In genomic region chr9:41889568-41890272, GRCm38 (mm10) we compare ENCODE assay signal across 8 mouse cellular contexts.
DNase-seq lines count a peak whose midpoint lies in the region; ATAC-seq lines count a peak whose summit lies in the region.

No protein-coding gene starts in this region.

- H3K9ac ChIP-seq in embryonic facial prominence, embryonic 15.5 days, result peak overlapping the region; percentile 47; the same call in 1 of the 2 replicates
- peak overlapping the region; percentile 54 for H3K9ac ChIP-seq in hindbrain, embryonic 14.5 days
- peak overlapping the region; percentile 62 for H3K9ac ChIP-seq in midbrain, embryonic 14.5 days (replicated peaks; ENCODE audit: low read length)

- no peaks in the 10 kb centered on the region for H3K9me3 ChIP-seq in embryonic facial prominence, embryonic 15.5 days (replicated peaks)
- no peaks in the 10 kb centered on the region for H3K9me3 ChIP-seq in hindbrain, embryonic 14.5 days (ENCODE audit: control insufficient read depth, low read length)
- H3K9me3 ChIP-seq in midbrain, embryonic 14.5 days (ENCODE audit: control insufficient read depth, low read length), result no peaks in the 10 kb centered on the region

- H3K27ac ChIP-seq in embryonic facial prominence, embryonic 15.5 days (replicated peaks), result peak overlapping the region; percentile 95
- peak overlapping the region; percentile 97 for H3K27ac ChIP-seq in hindbrain, embryonic 14.5 days
- peak overlapping the region; percentile 97 for H3K27ac ChIP-seq in midbrain, embryonic 14.5 days (replicated peaks; ENCODE audit: low read depth, low read length)

- peak; percentile 20 for DNase-seq in layer of hippocampus, adult 9-11 months
- DNase-seq in layer of hippocampus, postnatal 10 days (ENCODE audit: low spot score in 2 of 2), result no peak
- no peak for DNase-seq in hindbrain, embryonic 14.5 days (ENCODE audit: low spot score)
- no peak for DNase-seq in midbrain, embryonic 14.5 days
- no peak for DNase-seq in urinary bladder, postnatal 4 days (ENCODE audit: low spot score in 2 of 2)
- no peak for DNase-seq in cerebellum, adult 11 months

- no peaks in the 10 kb centered on the region for H3K27me3 ChIP-seq in embryonic facial prominence, embryonic 15.5 days
- no peaks in the 10 kb centered on the region for H3K27me3 ChIP-seq in hindbrain, embryonic 14.5 days (ENCODE audit: control insufficient read depth, insufficient read depth, low read length)
- no peaks in the 10 kb centered on the region for H3K27me3 ChIP-seq in midbrain, embryonic 14.5 days (ENCODE audit: control insufficient read depth, insufficient read depth, low read length)

- peak overlapping the region; percentile 37 for H3K4me3 ChIP-seq in embryonic facial prominence, embryonic 15.5 days (replicated peaks)
- peak overlapping the region; percentile 17; the same call in 1 of the 2 replicates for H3K4me3 ChIP-seq in hindbrain, embryonic 14.5 days (replicated peaks; ENCODE audit: low read length)
- peak overlapping the region; percentile 23 for H3K4me3 ChIP-seq in midbrain, embryonic 14.5 days (replicated peaks; ENCODE audit: low read depth, low read length)

- H3K36me3 ChIP-seq in embryonic facial prominence, embryonic 15.5 days, result no peaks in the 10 kb centered on the region
- H3K36me3 ChIP-seq in hindbrain, embryonic 14.5 days (replicated peaks; ENCODE audit: control insufficient read depth, insufficient read depth), result no peaks in the 10 kb centered on the region
- no peaks in the 10 kb centered on the region for H3K36me3 ChIP-seq in midbrain, embryonic 14.5 days (ENCODE audit: control insufficient read depth, insufficient read depth, low read length)

- 37% methylated on average over 12 of the region's 12 CpGs for WGBS in embryonic facial prominence, embryonic 15.5 days
- 41% methylated on average over 12 of the region's 12 CpGs for whole genome bisulfite sequencing in hindbrain, embryonic 14.5 days
- 42% methylated on average over 12 of the region's 12 CpGs for WGBS in midbrain, embryonic 14.5 days

- peak; percentile 72 for ATAC-seq in embryonic facial prominence, embryonic 15.5 days (ENCODE audit: insufficient number of reproducible peaks, low FRiP score, low TSS enrichment, low read depth)
- ATAC-seq in hindbrain, embryonic 14.5 days (ENCODE audit: low FRiP score), result peak; percentile 47; the same call in 1 of the 2 replicates
- peak; percentile 60 for ATAC-seq in midbrain, embryonic 14.5 days (ENCODE audit: low FRiP score, low TSS enrichment)
- no peak for ATAC-seq in inflammation-experienced regulatory T-cells, adult 6 months

- H3K4me1 ChIP-seq in embryonic facial prominence, embryonic 15.5 days, result peaks cover 27% of the 10 kb centered on the region
- peaks cover 28% of the 10 kb centered on the region for H3K4me1 ChIP-seq in hindbrain, embryonic 14.5 days (replicated peaks; ENCODE audit: control insufficient read depth, insufficient read depth, low read length)
- H3K4me1 ChIP-seq in midbrain, embryonic 14.5 days (ENCODE audit: control insufficient read depth, insufficient read depth, low read length), result peaks cover 19% of the 10 kb centered on the region

- H3K4me2 ChIP-seq in embryonic facial prominence, embryonic 15.5 days (replicated peaks), result peak overlapping the region; percentile 65
- H3K4me2 ChIP-seq in hindbrain, embryonic 14.5 days (replicated peaks), result peak overlapping the region; percentile 53
- H3K4me2 ChIP-seq in midbrain, embryonic 14.5 days (ENCODE audit: low read length), result peak overlapping the region; percentile 58
